Mouse (Mus musculus) ES-E14 (cell line): Measurements from ENCODE around the gene Ndufa7. TPM values are rescaled to one million over a fixed set of nuclear protein-coding genes. Genes with fewer than 3 reads are reported as not detected.
"Not testable (repeated sequence)": the region's sequence is repeated elsewhere in the genome, so short reads cannot be mapped to it uniquely, and the experiment has no call there.

Experiments
- DNase-seq: peaks from one replicate; pipeline ENCODE4 v3.0.0-alpha.2; 2013; ENCODE audit warnings: low read depth, low spot score
- H3K27ac ChIP-seq: 2 replicates; pipeline ENCODE4 v1.5.1; 2012; ENCODE audit warnings: low read depth, mild to moderate bottlenecking, low read length, moderate library complexity, mixed read lengths; ENCODE audit not compliant: poor library complexity, insufficient read depth, severe bottlenecking
- H3K36me3 ChIP-seq: 2 replicates; pipeline ENCODE4 v1.6.1; 2012; ENCODE audit warnings: mild to moderate bottlenecking, low read length, moderate library complexity, mixed read lengths; ENCODE audit not compliant: control insufficient read depth, poor library complexity, insufficient read depth, severe bottlenecking
- H3K4me1 ChIP-seq, 2 experiments: fragments of 150-350 bp in 1 of 2; sonication (generic) in 1 of 2; 2 replicates each; pipeline ENCODE4 v1.6.1; 2012; ENCODE audit warnings: low read length in 2 of 2, mild to moderate bottlenecking in 1 of 2, mixed read lengths in 1 of 2; ENCODE audit not compliant: control insufficient read depth in 2 of 2, insufficient read depth in 2 of 2, poor library complexity in 1 of 2
- H3K4me3 ChIP-seq, 2 experiments: fragments of 150-350 bp in 1 of 2; sonication (generic) in 1 of 2; 2 replicates each; pipeline ENCODE4 v1.5.1; 2012; ENCODE audit warnings: low read length in 2 of 2, low read depth in 1 of 2, mild to moderate bottlenecking in 1 of 2, mixed read lengths in 1 of 2; ENCODE audit not compliant: insufficient read depth in 1 of 2, poor library complexity in 1 of 2, severe bottlenecking in 1 of 2
- H3K9ac ChIP-seq: 2 replicates; pipeline ENCODE4 v1.6.1; 2012; ENCODE audit warnings: low read depth, mild to moderate bottlenecking, low read length, mixed read lengths; ENCODE audit not compliant: poor library complexity, insufficient read depth, severe bottlenecking
- H3K9me3 ChIP-seq: fragments of 150-350 bp; sonication (generic); 2 replicates; pipeline ENCODE4 v1.6.1; 2012; ENCODE audit warnings: low read depth, mild to moderate bottlenecking, low read length; ENCODE audit not compliant: control insufficient read depth, insufficient read depth
- CHD2 ChIP-seq: IDR thresholded peaks from 2 replicates; pipeline ENCODE4 v1.6.1; 2014; ENCODE audit warnings: mild to moderate bottlenecking, low read depth, low read length, inconsistent platforms
- HCFC1 ChIP-seq: IDR thresholded peaks from 2 replicates; pipeline ENCODE4 v1.6.1; 2012; ENCODE audit warnings: low read length, inconsistent platforms, borderline replicate concordance; ENCODE audit not compliant: insufficient read depth
- MAFK ChIP-seq: IDR thresholded peaks from 2 replicates; pipeline ENCODE4 v1.6.1; 2014; ENCODE audit warnings: mild to moderate bottlenecking, low read depth, low read length, inconsistent platforms; ENCODE audit not compliant: insufficient read depth
- ZC3H11A ChIP-seq: IDR thresholded peaks from 2 replicates; pipeline ENCODE4 v1.6.1; 2012; ENCODE audit warnings: low read depth, mild to moderate bottlenecking, inconsistent platforms, low read length, borderline replicate concordance
- ZNF384 ChIP-seq: IDR thresholded peaks from 2 replicates; pipeline ENCODE4 v1.6.1; 2012; ENCODE audit warnings: low read depth, low read length, inconsistent platforms
- in situ Hi-C, 2 experiments: fragments of 600-800 bp; cut with MboI; formaldehyde crosslinking; loops; one replicate each; pipeline ENCODE4 v1.15.1; 2025; ENCODE audit warnings: low sequenced_read_pairs in 2 of 2, inconsistent platforms in 1 of 2; ENCODE audit not compliant: unreplicated experiment in 2 of 2
- total RNA-seq: library from RNA; depleted of rRNA; stranded (reverse); fragments of 300-350 nt; gene quantifications from 2 replicates; pipeline ENCODE4 v1.2.3, GENCODE M21; 2012

The Ndufa7 gene
- total RNA-seq, 1 experiment = 639 TPM

GRCm38 (mm10) chr17:33817969-33818643 lies 6.3 kb upstream of the Ndufa7 start:
- H3K4me1 ChIP-seq = peaks cover 4 to 12% of the 10 kb centered on the region in 2 experiments
- H3K9ac ChIP-seq = peak overlapping the region; percentile 91
- peak overlapping the region; percentile 61 to 69 for H3K4me3 ChIP-seq
- peak overlapping the region; percentile 73 for H3K27ac ChIP-seq
- H3K36me3 ChIP-seq = peaks cover 32% of the 10 kb centered on the region
- in situ Hi-C loops = no loop called here
- TF ChIP-seq ZC3H11A = no peak
- no peak for TF ChIP-seq CHD2
- no peaks in the 10 kb centered on the region for H3K9me3 ChIP-seq
- no peak for DNase-seq

- H3K9ac ChIP-seq = peak overlapping the region; percentile 100; the same call in 1 of the 2 replicates
- in situ Hi-C loops = no loop called here
- no peaks in the 10 kb centered on the region for H3K9me3 ChIP-seq
- TF ChIP-seq HCFC1 (no peak), ZC3H11A (no peak), CHD2 (no peak), ZNF384 (no peak), MAFK (no peak)
- peaks cover 10 to 14% of the 10 kb centered on the region in 2 experiments for H3K4me1 ChIP-seq
- H3K27ac ChIP-seq = no peak overlapping the region
- peak overlapping the region; percentile 84 to 98; a peak in 3 of 4 replicates for H3K4me3 ChIP-seq
- DNase-seq = no peak
- peaks cover 50% of the 10 kb centered on the region for H3K36me3 ChIP-seq
Observed at GRCm38 (mm10) chr17:33822436-33822959, 1.9 kb upstream of the Ndufa7 start.

- Histone ChIP-seq H3K36me3 (peaks cover 50% of the 10 kb centered on the region), H3K4me3 (peak overlapping the region; percentile 84 to 98), H3K4me1 (peaks cover 10 to 14% of the 10 kb centered on the region in 2 experiments), H3K9ac (peak overlapping the region; percentile 100), H3K27ac (peak overlapping the region; percentile 90)
- in situ Hi-C loops, DNase-seq, H3K9me3 ChIP-seq: not testable (repeated sequence)
Observed at GRCm38 (mm10) chr17:33823171-33823570, 1.2 kb upstream of the Ndufa7 start.

DNA sequence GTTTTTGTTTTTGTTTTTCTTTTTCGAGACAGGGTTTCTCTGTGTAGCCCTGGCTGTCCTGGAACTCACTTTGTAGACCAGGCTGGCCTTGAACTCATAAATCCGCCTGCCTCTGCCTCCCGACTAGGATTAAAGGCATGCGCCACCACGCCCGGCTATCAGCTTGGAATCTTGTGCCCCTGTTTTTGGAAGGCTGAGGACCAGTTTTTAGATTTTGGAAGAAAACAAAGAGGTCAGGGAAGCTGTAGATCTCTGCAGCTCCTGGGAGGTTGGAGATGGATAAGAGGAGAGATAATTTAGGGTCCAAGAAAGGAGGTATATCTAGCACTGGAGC lies 592 bp downstream of the Ndufa7 start:
- in situ Hi-C loops, DNase-seq, H3K9me3 ChIP-seq: not testable (repeated sequence)
- peak overlapping the region; percentile 92; the same call in 1 of the 2 replicates for H3K27ac ChIP-seq
- peak overlapping the region; percentile 84 to 98 for H3K4me3 ChIP-seq
- H3K9ac ChIP-seq = peak overlapping the region; percentile 97
- peaks cover 53% of the 10 kb centered on the region for H3K36me3 ChIP-seq
- H3K4me1 ChIP-seq = peaks cover 10% of the 10 kb centered on the region in 2 experiments

- no peaks in the 10 kb centered on the region for H3K9me3 ChIP-seq
- in situ Hi-C loops = no loop called here
- H3K36me3 ChIP-seq = peaks cover 51% of the 10 kb centered on the region
- peak overlapping the region; percentile 97 for H3K9ac ChIP-seq
- TF ChIP-seq ZNF384 (no peak), CHD2 (no peak), ZC3H11A (no peak), MAFK (no peak), HCFC1 (no peak)
- H3K27ac ChIP-seq = peak overlapping the region; percentile 92
- peaks cover 10% of the 10 kb centered on the region in 2 experiments for H3K4me1 ChIP-seq
- no peak for DNase-seq
- peak overlapping the region; percentile 84 to 98 for H3K4me3 ChIP-seq
Observed at GRCm38 (mm10) chr17:33825462-33825861, 1.1 kb downstream of the Ndufa7 start.
